Mouse (Mus musculus): ENCODE data around the gene Spen. TPM values are rescaled to one million over a fixed set of nuclear protein-coding genes. Genes with fewer than 3 reads are reported as not detected.

The Spen gene
- polyA plus RNA-seq, 1 experiment = 46.9 TPM

DNA sequence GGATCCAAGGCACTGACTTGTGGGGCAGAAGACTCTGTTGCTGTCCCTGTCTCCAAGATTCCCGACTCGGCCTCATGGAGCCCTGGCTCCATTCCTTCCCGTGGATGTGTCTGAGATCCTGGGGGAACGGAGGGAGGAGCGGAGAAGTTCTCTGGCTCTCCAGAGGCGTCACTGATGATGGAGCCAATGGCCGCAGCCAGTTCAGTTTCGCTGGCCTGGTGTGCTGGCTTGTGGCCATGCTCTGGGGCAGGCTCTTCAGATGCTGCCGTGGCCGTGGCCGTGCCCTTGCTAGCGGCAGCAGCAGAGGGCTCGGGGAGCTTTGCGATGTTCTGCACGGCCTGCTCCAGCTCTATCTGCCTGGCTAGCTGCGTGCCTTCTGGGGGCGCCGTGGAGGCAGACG is 64.0 kb downstream of the Spen start:
- Histone ChIP-seq H3K27ac (ENCODE audit: insufficient read depth, low read length) (no peak overlapping the region), H3K27me3 (ENCODE audit: control insufficient read depth, insufficient read depth, low read length, poor library complexity, severe bottlenecking) (no peaks in the 10 kb centered on the region), H3K4me3 (ENCODE audit: low read depth, low read length) (no peak overlapping the region), H3K36me3 (ENCODE audit: control insufficient read depth, insufficient read depth, low read length, poor library complexity, severe bottlenecking) (peaks cover 10% of the 10 kb centered on the region; the same call in 1 of the 2 replicates), H3K9ac (ENCODE audit: low read depth, poor library complexity, severe bottlenecking) (peak overlapping the region; percentile 9; the same call in 1 of the 2 replicates), H3K9me3 (replicated peaks; ENCODE audit: control insufficient read depth, insufficient read depth, low read length, poor library complexity, severe bottlenecking) (no peaks in the 10 kb centered on the region), H3K4me1 (ENCODE audit: control insufficient read depth, insufficient read depth, low read length) (no peaks in the 10 kb centered on the region)
- TF ChIP-seq EP300 (IDR thresholded peaks at IDR 0.05; ENCODE audit: insufficient read depth, low read depth, low read length) (no peak), CTCF (IDR thresholded peaks at IDR 0.05; ENCODE audit: low read depth, low read length) (peak; percentile 25)

- TF ChIP-seq CTCF (IDR thresholded peaks at IDR 0.05; ENCODE audit: low read depth, low read length) = no peak
- no peak for TF ChIP-seq EP300 (IDR thresholded peaks at IDR 0.05; ENCODE audit: insufficient read depth, low read depth, low read length)
- TF ChIP-seq POLR2A (IDR thresholded peaks at IDR 0.05; ENCODE audit: insufficient read depth, low read length) = no peak
- H3K36me3 ChIP-seq (ENCODE audit: control insufficient read depth, insufficient read depth, low read length, poor library complexity, severe bottlenecking) = peaks cover 10% of the 10 kb centered on the region; the same call in 1 of the 2 replicates
- H3K4me1 ChIP-seq (ENCODE audit: control insufficient read depth, insufficient read depth, low read length) = no peaks in the 10 kb centered on the region
- H3K27me3 ChIP-seq (ENCODE audit: control insufficient read depth, insufficient read depth, low read length, poor library complexity, severe bottlenecking) = no peaks in the 10 kb centered on the region
- H3K9me3 ChIP-seq (replicated peaks; ENCODE audit: control insufficient read depth, insufficient read depth, low read length, poor library complexity, severe bottlenecking) = no peaks in the 10 kb centered on the region
- no peak overlapping the region for H3K27ac ChIP-seq (ENCODE audit: insufficient read depth, low read length)
- H3K4me3 ChIP-seq (ENCODE audit: low read depth, low read length) = no peak overlapping the region
- no peak overlapping the region for H3K9ac ChIP-seq (ENCODE audit: low read depth, poor library complexity, severe bottlenecking)
Observed at GRCm38 (mm10) chr4:141472641-141473321, 65.6 kb downstream of the Spen start.

DNA sequence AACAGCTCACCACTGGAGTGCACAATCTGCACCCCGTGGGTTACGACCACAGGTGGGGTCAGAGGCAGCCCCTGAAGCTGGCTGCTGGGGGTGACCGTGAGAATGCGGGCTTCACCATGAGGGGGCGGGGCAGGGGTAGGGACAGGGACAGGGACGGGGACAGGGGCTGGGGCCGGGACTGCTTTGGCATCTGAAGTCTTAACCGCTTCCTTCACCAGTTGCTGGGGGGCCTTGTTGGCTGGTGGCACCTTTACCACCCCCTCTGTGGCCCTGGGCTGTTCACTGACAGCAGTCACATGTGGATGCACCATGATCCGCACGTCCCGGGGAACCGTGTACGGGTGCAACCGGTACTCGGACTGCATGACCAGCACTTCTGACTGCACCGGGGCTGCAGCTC is 66.9 kb downstream of the Spen start:
- Histone ChIP-seq H3K9ac (ENCODE audit: low read depth, poor library complexity, severe bottlenecking) (no peak overlapping the region), H3K36me3 (ENCODE audit: control insufficient read depth, insufficient read depth, low read length, poor library complexity, severe bottlenecking) (peaks cover 4% of the 10 kb centered on the region; the same call in 1 of the 2 replicates), H3K27ac (ENCODE audit: insufficient read depth, low read length) (no peak overlapping the region), H3K4me1 (ENCODE audit: control insufficient read depth, insufficient read depth, low read length) (no peaks in the 10 kb centered on the region), H3K27me3 (ENCODE audit: control insufficient read depth, insufficient read depth, low read length, poor library complexity, severe bottlenecking) (no peaks in the 10 kb centered on the region), H3K4me3 (ENCODE audit: low read depth, low read length) (no peak overlapping the region), H3K9me3 (replicated peaks; ENCODE audit: control insufficient read depth, insufficient read depth, low read length, poor library complexity, severe bottlenecking) (no peaks in the 10 kb centered on the region)
- TF ChIP-seq CTCF (IDR thresholded peaks at IDR 0.05; ENCODE audit: low read depth, low read length) (no peak), POLR2A (IDR thresholded peaks at IDR 0.05; ENCODE audit: insufficient read depth, low read length) (no peak), EP300 (IDR thresholded peaks at IDR 0.05; ENCODE audit: insufficient read depth, low read depth, low read length) (no peak)

GRCm38 (mm10) chr4:141469343-141469742 is 69.1 kb downstream of the Spen start:
- H3K4me1 ChIP-seq (ENCODE audit: control insufficient read depth, insufficient read depth, low read length) = no peaks in the 10 kb centered on the region
- H3K27ac ChIP-seq (ENCODE audit: insufficient read depth, low read length) = no peak overlapping the region
- no peak overlapping the region for H3K4me3 ChIP-seq (ENCODE audit: low read depth, low read length)
- no peak overlapping the region for H3K9ac ChIP-seq (ENCODE audit: low read depth, poor library complexity, severe bottlenecking)
- no peaks in the 10 kb centered on the region for H3K36me3 ChIP-seq (ENCODE audit: control insufficient read depth, insufficient read depth, low read length, poor library complexity, severe bottlenecking)
- H3K27me3 ChIP-seq (ENCODE audit: control insufficient read depth, insufficient read depth, low read length, poor library complexity, severe bottlenecking) = no peaks in the 10 kb centered on the region
- no peaks in the 10 kb centered on the region for H3K9me3 ChIP-seq (replicated peaks; ENCODE audit: control insufficient read depth, insufficient read depth, low read length, poor library complexity, severe bottlenecking)
- TF ChIP-seq EP300 (IDR thresholded peaks at IDR 0.05; ENCODE audit: insufficient read depth, low read depth, low read length) (no peak), CTCF (IDR thresholded peaks at IDR 0.05; ENCODE audit: low read depth, low read length) (no peak), POLR2A (IDR thresholded peaks at IDR 0.05; ENCODE audit: insufficient read depth, low read length) (no peak)

DNA sequence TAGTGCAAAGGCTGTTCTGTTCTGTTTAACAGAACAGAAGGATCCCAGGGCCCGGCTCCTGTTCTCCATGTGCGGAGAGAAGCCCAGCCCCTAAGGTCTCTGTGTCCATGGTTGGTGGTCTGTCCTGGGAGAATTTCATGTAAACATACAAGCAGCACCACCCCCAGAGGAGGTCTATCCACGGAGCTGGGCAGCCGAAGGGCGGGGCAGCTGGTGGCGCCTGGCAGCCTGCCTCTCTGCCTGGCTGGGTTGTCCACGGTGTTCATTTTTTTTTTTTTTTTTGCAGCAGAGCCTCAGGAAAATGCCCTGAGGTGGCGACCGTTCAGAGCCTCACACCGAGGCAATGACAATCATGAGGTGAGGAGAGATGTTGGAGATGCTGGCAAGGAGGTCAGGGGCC is 69.8 kb downstream of the Spen start:
- Histone ChIP-seq H3K4me3 (ENCODE audit: low read depth, low read length) (no peak overlapping the region), H3K9ac (ENCODE audit: low read depth, poor library complexity, severe bottlenecking) (no peak overlapping the region), H3K4me1 (ENCODE audit: control insufficient read depth, insufficient read depth, low read length) (no peaks in the 10 kb centered on the region), H3K27ac (ENCODE audit: insufficient read depth, low read length) (no peak overlapping the region), H3K27me3 (ENCODE audit: control insufficient read depth, insufficient read depth, low read length, poor library complexity, severe bottlenecking) (no peaks in the 10 kb centered on the region), H3K9me3 (replicated peaks; ENCODE audit: control insufficient read depth, insufficient read depth, low read length, poor library complexity, severe bottlenecking) (no peaks in the 10 kb centered on the region), H3K36me3 (ENCODE audit: control insufficient read depth, insufficient read depth, low read length, poor library complexity, severe bottlenecking) (no peaks in the 10 kb centered on the region)
- no peak for TF ChIP-seq EP300 (IDR thresholded peaks at IDR 0.05; ENCODE audit: insufficient read depth, low read depth, low read length)
- TF ChIP-seq POLR2A (IDR thresholded peaks at IDR 0.05; ENCODE audit: insufficient read depth, low read length) = no peak
- TF ChIP-seq CTCF (IDR thresholded peaks at IDR 0.05; ENCODE audit: low read depth, low read length) = no peak

GRCm38 (mm10) chr4:141467581-141467927 is 70.8 kb downstream of the Spen start:
- Histone ChIP-seq H3K4me3 (ENCODE audit: low read depth, low read length) (no peak overlapping the region), H3K27ac (ENCODE audit: insufficient read depth, low read length) (no peak overlapping the region), H3K27me3 (ENCODE audit: control insufficient read depth, insufficient read depth, low read length, poor library complexity, severe bottlenecking) (no peaks in the 10 kb centered on the region), H3K4me1 (ENCODE audit: control insufficient read depth, insufficient read depth, low read length) (no peaks in the 10 kb centered on the region), H3K36me3 (ENCODE audit: control insufficient read depth, insufficient read depth, low read length, poor library complexity, severe bottlenecking) (no peaks in the 10 kb centered on the region), H3K9ac (ENCODE audit: low read depth, poor library complexity, severe bottlenecking) (no peak overlapping the region), H3K9me3 (replicated peaks; ENCODE audit: control insufficient read depth, insufficient read depth, low read length, poor library complexity, severe bottlenecking) (no peaks in the 10 kb centered on the region)
- TF ChIP-seq POLR2A (IDR thresholded peaks at IDR 0.05; ENCODE audit: insufficient read depth, low read length) (no peak), EP300 (IDR thresholded peaks at IDR 0.05; ENCODE audit: insufficient read depth, low read depth, low read length) (no peak), CTCF (IDR thresholded peaks at IDR 0.05; ENCODE audit: low read depth, low read length) (no peak)
